Mouse (Mus musculus) A20 (cell line): ENCODE data around the gene Rgs3.

Source experiments
- DNase-seq: peaks from one replicate; pipeline ENCODE4 v3.0.0-alpha.2; 2011; ENCODE audit warnings: low read depth, low spot score

The Rgs3 gene

DNA sequence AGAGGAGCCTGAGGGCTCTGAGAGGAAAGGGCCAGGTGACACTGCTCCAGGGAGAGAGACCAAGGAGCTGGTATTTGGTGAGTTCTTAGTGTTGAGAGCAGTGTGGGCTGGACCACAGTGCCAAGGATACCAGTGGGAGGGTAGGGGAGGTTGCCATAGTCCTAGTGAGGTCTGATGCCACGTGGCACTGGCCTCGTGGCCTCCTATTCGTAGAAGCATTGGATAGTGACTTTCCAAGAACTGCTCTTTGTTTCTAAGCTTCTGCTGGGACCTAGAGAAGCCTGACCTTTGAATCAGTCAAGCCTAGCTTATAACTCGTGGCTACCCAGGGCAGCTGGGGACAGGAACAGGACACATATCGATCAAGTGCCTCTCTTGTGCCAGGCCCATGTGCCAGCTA is 164.1 kb downstream of the Rgs3 start:
- no peak for DNase-seq

DNA sequence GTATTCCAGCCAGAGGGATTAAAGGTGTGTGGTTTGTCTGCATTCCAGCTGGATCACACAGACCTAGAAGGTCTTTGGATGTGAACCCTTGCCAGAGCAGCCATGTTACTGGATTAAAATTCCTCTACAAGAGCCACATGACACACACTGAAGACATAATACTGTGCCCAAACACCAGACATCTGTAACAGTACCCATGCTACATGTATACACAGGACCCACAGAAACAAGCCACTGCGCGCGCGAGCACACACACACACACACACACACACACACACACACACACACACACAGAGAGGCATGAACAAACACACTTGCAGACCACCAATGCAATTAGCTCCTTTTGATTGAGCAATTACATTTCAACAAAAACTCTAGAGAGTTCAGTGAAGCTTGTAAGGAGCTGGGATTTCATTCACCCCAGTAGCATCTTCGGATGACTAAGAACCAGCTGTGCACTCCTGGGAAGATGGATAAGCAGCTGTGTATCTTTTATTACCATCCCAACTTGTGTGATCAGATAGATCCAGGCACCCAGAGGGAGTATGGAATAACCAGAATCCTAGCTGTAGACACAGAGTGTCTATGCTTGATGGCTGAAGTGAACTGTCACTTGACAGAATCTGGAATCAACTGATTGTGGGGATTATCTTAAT is 166.8 kb downstream of the Rgs3 start:
- no peak for DNase-seq

DNA sequence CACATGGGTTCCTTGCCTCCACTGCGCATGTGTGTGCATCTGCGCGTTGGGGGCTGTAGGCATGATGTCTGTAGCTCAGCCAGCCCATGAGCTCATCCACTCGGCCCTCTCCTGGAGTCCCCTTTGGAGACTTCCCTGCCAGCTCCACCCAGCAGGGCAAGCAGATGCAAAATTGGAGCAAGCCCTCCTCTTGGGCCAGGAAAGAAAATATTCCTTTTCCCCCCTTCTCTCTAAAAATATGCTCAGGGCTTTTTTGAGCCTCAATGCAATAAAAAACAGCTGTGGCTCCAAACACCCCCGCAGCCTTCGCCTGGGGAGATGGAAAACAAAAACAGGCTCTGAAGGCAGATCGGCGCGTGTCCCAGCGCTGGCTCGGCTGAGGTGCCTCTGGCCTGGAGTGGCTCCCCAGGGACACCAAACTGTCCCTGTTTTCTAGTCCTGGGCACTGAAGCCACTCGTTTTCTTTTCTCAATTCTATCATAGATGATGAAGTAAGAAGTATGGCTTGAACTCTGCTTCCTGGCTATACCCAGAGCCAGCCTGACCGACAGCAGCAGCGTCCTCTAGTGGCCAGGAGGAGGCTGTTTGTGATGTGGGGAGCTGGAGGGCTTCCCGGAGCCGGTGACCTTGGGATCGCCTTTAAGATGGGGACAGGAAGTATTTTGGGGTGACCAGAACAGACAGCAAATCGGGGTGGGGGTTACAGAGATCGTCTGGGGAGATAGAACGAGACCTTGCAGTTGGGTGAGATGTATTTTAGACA is 168.1 kb downstream of the Rgs3 start:
- DNase-seq: no peak

DNA sequence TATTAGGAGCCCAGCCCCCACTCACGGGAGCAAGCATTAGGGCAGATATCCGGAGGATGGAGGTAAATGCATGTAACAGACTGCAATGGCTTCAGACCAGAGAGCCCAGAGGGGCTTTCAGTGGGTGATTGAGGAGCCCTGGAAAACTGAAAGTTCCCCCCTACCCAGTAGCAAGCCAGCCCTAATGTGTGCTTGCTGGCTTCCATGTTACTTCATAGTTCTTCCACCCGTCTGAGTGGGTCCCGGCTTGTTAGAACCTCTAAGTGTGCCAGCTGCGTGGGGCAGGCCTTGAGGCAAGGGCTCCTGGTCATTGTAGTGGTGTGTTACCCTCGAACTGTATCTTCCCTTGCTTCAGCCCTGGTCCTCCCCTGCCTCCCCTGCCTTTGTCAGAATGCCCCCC is 168.8 kb downstream of the Rgs3 start:
- no peak for DNase-seq

DNA sequence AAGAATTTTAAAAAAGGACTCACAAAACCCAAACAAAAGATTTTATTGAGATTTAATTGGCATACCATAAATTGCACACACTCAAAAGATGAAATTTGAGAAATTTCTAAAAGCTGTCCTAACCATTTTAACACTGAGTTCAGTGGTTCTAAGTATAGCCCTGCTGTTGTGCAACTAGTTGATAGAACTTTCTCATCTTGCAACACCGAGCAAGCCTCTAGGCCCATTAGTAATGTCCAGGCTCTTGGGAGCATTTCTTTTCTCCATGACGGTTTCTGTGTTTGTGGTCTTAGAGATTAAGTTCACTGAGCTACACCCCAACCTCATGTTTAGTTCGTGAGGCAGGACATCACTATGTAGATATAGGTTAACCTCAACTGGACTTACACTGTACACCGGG is 169.5 kb downstream of the Rgs3 start:
- no peak for DNase-seq

DNA sequence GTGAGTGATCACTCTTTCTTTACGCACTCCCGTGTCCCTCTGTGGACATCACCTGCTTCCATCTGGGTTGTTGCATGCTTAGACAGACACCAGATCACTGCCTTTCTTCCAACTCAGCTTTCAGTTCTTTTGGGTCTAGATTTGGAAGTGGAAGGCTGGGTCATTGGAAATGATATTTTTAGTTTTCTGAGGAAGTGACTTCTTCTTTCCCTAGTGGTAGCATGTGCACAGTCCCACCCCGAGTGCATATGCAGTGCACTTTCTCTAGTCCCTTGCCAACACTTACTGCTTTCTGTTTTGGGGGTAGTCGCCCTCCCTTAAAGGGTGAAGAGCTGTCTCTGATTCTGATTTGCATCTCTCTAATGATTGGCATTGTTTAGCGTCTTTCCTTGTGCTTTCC is 170.3 kb downstream of the Rgs3 start:
- no peak for DNase-seq

DNA sequence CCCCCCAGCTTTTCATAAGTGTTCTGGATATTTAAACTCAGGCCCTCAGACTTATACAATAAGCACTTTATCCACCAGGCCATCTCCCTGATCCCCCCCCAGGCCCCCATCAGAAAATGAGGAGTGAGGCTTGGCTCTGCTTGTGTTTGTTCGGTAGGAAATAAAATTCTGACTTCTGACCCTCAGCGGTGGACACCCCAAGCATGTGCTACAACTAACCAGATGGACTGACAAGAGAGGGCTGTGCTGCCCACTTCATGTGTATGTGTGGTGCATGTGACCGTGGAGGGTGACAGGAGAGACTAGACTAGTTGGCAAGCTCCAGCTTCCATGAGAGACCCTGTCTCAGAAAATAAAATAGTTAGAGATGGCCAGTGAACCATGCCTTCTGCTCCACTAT is 171.2 kb downstream of the Rgs3 start:
- no peak for DNase-seq

DNA sequence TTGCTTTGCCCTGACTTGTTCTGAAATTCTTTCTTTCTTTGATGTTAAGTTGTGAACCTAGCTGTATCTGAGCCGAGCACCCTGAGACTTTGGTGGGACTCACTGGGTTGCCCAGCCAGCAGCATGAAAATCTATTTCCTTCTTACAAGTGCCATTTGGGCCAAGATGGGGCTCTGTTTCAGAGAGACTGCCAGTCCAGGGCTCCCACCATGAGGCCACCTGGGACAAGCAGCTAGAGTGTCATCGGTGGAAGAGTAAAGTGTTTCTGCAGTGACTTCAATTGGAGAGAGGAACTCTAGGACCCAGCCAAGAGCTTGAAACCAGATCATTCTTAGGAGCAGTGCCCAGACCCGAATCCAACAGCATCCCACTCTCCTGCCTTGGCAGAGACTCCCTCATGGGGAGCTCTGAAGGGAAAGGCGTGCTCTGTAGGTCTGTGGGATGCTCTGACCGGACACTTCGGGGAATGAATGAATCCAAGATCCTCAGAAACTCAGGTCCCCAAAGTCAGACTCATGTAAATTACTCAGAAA is 171.9 kb downstream of the Rgs3 start:
- DNase-seq: no peak

DNA sequence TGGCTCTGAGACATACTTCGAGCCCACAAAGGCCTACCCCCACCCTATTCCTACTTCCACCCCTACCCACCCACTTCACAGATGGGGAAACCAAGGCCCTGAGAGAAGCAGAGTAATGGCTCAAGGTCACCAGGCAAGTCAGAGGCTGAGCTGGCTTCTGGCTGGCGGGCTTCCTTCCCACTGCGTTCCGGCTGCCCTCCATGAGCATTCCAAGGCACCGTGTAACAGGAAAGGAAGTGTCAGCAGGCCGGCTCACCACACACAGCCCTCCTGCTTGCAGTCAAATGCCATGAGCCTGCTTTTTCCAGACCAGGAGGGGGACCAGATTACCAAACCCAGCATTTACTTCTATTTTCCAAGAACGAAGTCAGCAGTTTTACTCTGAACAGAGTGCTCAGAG is 172.4 kb downstream of the Rgs3 start:
- no peak for DNase-seq

DNA sequence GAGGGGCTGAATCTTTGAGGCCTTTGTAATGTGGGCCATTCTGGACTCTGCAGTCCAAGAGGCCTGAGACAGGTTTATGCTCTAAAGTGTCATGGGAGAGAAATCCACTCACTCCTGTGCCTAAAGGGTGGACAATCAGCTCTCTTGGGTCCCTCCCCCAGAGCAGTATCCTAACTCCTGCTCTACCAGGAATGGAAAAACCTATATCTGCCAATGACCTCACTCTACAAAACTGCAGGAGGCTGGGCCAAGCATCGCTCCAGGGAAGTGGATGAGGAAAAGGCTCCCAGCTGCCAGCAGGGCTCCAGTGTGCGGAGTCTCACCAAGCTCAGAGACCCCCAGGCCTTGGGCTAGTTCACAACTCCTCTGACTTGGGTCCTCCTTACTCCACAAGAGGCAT is 173.2 kb downstream of the Rgs3 start:
- DNase-seq: no peak

DNA sequence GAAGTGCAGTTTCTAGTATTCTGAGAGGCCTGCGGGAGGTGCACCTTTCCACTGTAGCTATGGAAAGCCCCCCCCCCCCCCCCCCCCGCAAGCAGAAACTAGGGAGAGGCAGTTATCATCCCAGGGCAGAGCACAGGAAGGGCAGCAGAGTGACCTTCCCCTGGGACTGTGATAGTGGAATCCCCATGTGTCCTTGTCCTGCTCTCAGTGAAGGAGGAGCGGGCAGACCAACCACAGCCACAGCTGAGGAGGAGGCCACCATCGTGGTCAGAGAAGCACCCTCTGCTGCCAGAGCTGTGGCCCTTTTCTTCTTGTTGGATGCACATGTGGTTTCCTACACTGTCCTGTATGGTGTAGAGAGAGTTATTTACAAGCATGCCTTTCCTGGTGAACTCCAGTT is 174.3 kb downstream of the Rgs3 start:
- no peak for DNase-seq

DNA sequence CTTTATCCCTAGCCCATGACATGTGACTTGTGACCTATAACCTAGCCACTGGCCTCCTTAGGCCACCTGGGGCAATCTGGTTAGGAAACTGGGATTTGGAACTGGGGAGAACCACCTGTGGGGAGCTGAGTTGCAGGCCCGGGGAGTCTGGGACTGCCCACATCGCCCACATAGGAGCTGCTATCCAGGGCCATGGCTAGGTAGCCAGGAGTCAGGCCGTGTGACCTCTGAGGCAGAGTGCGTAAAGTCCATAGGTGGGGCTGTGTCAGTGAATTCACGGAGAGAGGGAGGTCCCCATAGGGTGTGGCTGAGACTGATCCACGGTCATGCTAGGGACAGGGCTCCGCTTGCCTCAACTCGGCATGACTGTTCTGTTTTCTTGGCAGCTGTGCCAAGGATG is 175.6 kb downstream of the Rgs3 start:
- DNase-seq: no peak

DNA sequence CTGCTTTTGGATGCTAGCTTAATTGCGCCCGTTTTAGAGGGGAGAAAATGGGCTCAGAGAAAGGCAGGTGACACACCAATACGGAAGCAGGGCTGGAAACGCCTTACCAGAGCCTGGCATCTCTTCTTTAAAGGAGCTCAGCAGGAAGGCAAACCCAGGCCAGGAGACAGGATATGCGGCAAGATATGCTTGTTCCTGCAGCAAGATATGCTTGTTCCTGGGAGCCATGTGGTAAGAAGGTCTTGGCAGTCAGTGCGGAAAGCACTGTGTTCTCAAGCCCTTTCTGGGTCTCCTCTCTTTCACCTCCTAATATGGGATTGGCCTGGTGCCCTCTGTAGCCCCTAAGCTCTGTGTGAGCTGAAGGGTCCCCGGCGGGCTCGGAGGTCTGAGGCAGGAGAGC is 176.2 kb downstream of the Rgs3 start:
- DNase-seq: no peak

DNA sequence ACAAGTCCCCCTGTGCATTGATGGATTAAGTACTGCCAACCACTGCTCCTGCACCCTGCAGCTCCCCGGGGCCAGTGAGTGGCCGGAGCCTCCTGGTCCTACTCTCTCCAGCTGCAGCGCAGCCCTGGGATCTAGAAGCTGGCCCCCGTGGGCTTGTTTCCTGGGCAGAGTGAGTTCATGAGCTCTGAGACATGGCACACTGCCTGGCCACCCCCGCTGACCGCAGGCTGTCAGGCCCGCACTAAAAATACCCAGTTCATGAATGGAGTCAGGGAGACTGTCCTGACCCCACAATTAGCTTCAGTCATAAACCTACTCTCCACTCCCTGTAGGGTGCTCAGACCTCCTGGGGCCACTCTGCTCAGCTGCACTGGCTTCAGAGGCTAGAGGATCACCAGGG is 176.8 kb downstream of the Rgs3 start:
- DNase-seq: no peak

DNA sequence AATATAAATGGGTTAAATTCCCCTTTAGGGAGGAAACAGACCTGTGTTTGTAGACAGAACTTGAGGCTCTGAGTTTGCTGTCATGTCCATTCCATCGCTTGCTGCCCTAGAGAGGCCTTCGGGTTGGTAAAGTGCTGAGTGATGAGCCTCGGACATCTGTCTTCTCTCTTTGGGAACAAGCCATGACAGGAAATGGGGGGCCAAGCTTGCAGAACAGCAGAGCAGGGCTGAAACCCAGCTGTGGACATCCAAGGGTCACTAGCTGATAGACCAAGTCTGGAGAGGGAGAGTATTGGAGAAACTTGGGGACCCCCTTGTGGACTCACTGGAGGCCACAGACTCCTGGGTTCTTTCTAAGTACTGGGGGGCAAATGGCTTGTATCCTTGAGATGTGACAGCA is 177.3 kb downstream of the Rgs3 start:
- DNase-seq: no peak

DNA sequence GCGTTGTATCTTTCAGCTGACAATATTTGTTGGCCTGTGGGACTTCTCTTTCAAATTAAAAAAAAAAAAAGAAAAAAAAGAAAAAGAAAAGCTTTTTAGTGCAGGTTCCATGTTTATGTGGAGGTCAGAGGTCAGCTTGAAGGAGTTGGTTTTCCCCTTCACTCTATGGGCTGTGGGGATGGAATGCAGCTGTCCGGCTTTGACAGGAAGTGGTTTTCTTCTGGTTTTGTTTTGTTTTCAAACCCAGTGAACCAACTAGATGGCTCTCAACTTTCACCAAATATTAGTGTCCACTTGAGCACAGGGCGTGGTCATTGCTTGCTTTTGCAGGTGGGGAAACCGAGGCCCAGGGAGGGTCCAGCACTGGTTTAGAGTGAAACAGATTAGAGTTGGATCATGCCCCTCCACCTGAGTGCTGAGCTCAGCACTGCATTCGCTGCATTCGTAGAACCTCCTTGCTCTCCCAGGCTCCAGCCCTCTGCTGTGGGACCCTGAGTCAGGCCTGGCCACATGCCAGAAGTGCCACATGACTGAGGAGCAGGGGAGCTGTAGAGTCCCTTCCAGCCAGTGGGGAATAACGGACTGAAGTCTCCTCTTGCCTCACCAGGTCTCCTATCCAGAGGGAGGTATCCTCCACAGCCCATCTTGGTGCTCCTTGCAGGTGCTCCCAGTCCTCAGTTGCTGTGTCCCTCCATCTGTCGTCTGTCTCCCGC is 178.5 kb downstream of the Rgs3 start:
- peak; percentile 71 for DNase-seq

DNA sequence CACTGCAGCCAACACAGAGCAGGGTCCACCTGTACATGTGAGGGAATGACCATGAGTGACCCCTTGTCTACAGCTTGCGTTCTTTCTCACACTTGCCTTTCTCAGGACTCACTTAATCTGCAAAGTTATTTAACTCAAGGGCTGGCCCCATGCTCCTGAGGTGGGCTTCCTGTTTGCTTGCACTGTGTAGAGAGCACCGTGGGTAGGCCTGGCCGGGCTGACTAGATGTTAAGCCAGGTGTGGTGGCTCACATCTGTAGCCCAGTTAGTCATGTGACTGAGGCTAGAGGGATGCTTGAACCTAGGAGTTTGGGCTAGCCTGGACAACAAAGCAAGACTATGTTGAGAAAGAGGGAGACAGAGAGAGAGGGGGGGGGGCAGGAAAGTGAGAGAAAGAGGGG is 179.3 kb downstream of the Rgs3 start:
- DNase-seq: peak; percentile 53

DNA sequence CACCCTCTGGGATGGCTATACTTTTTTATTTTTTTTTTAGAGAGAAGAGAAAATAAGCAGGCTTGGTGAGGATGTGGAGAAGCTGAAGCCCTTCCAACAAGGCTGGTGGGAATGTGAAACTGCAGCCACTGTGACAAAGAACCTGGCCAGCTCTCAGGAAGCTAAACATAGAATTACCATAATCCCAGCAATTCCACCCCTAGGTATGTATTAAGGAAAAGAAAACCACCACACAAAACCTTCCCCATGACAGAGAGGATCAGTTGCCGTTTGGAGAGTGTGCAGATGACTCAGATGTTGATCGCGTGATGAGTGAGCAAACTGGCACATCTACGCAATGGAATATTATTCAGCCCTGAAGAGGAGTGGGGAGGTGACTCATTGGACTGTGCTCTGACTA is 179.9 kb downstream of the Rgs3 start:
- DNase-seq: no peak

DNA sequence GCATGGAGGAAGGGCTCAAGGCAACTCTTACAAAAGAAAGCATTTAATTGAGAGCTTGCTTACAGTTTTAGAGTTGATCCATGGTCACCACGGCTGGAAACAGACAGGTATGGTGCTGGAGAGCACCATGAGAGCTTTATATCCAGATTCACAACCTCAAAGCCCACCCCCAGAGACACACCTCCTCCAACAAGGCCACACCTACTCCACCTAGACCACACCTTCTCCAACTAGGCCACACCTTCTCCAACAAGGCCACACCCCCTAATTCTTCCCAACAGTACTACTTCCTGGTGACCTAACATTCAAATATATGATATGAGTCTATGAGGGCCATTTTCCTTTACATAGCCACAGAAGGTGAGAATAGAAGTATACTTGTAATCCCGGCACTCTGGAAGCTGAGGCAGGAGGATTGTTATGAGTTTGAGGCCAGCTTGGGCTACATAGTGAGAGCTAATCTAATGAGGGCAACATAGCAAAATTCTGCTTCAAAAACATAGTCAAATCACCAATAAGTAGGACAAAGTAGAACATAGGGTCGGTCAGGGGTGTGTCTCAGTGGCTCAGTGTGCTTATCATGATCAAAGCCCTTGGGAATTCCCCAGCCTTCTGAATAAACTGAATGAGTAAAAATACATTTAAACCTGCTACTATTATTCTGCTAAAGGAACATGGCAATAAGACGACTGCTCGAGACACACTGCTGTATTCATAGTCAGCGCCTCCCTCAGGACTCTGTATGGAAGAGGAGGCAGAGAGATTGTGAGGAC is 180.8 kb downstream of the Rgs3 start:
- peak; percentile 5 for DNase-seq

DNA sequence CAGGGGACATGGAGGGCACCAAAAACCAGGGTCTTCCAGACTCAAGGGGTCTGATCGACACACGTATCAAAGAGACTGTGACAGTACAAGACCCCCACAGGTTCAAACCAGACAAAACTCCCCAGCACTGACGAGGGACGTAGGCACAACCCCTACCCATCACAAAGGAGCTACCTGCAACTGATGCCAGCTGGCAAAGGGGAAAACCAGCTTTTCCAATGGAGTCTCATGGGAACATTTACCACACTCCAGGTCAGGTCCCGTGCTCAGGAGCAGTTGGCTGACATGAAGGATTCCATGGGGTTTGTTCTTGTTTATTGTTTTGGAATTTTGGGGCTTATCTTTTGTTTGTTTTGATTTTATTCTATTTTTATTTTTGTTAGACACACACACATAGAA is 181.4 kb downstream of the Rgs3 start:
- no peak for DNase-seq

DNA sequence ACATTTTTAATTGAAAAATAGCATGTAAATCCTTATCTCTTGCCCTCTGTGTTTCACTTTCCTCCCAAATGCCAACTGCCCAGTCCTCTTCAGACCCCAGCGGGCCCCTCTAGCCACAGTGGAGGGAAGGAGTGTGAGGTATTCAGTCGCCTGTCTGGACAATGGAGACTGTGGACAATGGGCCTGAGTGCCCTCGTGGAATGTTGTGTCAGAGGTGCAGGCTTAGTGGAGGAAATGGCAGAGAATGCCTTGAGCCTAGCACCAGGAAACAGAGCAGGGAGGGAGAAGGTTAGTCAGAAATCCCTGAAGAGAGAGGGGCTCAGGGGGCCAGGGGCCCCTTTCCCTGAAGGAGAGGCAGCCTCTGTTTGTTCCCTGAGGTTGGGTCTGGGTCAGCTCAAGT is 182.0 kb downstream of the Rgs3 start:
- no peak for DNase-seq
